Mouse (Mus musculus): ENCODE measurements around the gene Megf11. TPM values are rescaled to one million over a fixed set of nuclear protein-coding genes. Genes with fewer than 3 reads are reported as not detected.

Megf11 gene
- polyA plus RNA-seq, 3 experiments from 2014 or later: 0.21 to 0.40 (median 0.32) TPM

GRCm38 (mm10) chr9:64567482-64567881 is 182.1 kb downstream of the Megf11 start:
- no peak for ATAC-seq

GRCm38 (mm10) chr9:64568467-64569260 is 183.2 kb downstream of the Megf11 start:
- no peak for ATAC-seq

- no peak for ATAC-seq
Observed at GRCm38 (mm10) chr9:64570448-64570847, 185.0 kb downstream of the Megf11 start.

GRCm38 (mm10) chr9:64571091-64571490 is 185.7 kb downstream of the Megf11 start:
- ATAC-seq: no peak

GRCm38 (mm10) chr9:64572629-64573190 is 187.3 kb downstream of the Megf11 start:
- no peak for ATAC-seq

- no peak for ATAC-seq
Observed at GRCm38 (mm10) chr9:64575658-64576057, 190.2 kb downstream of the Megf11 start.

GRCm38 (mm10) chr9:64576143-64576878 is 190.9 kb downstream of the Megf11 start:
- ATAC-seq: no peak

GRCm38 (mm10) chr9:64577156-64577555 is 191.7 kb downstream of the Megf11 start:
- ATAC-seq: no peak

GRCm38 (mm10) chr9:64578014-64578413 is 192.6 kb downstream of the Megf11 start:
- no peak for ATAC-seq

GRCm38 (mm10) chr9:64579306-64579705 is 193.9 kb downstream of the Megf11 start:
- no peak for ATAC-seq

GRCm38 (mm10) chr9:64586292-64586691 is 200.9 kb downstream of the Megf11 start:
- ATAC-seq: no peak

- no peak for ATAC-seq
Observed at GRCm38 (mm10) chr9:64587991-64588390, 202.6 kb downstream of the Megf11 start.

GRCm38 (mm10) chr9:64590634-64591041 is 205.2 kb downstream of the Megf11 start:
- no peak for ATAC-seq

- ATAC-seq: no peak
Observed at GRCm38 (mm10) chr9:64591436-64591835, 206.0 kb downstream of the Megf11 start.

GRCm38 (mm10) chr9:64594442-64594841 is 209.0 kb downstream of the Megf11 start:
- ATAC-seq: no peak

GRCm38 (mm10) chr9:64598427-64598826 is 213.0 kb downstream of the Megf11 start:
- no peak for ATAC-seq

GRCm38 (mm10) chr9:64600731-64601130 is 215.3 kb downstream of the Megf11 start:
- no peak for ATAC-seq

- ATAC-seq: no peak
Observed at GRCm38 (mm10) chr9:64602895-64603294, 217.5 kb downstream of the Megf11 start.

GRCm38 (mm10) chr9:64604217-64604711 is 218.8 kb downstream of the Megf11 start:
- no peak for ATAC-seq

GRCm38 (mm10) chr9:64605077-64605714 is 219.8 kb downstream of the Megf11 start:
- ATAC-seq: no peak

- no peak for ATAC-seq
Observed at GRCm38 (mm10) chr9:64605735-64606349, 220.4 kb downstream of the Megf11 start.

- ATAC-seq: no peak
Observed at GRCm38 (mm10) chr9:64607049-64607448, 221.6 kb downstream of the Megf11 start.
